Mouse (Mus musculus) activated CD4-positive, CD25-positive, alpha-beta regulatory T cell, adult 4 months (primary cell): ENCODE results near the gene Cstad. TPM values are rescaled to one million over a fixed set of nuclear protein-coding genes. Genes with fewer than 3 reads are reported as not detected.

Experiments
- ATAC-seq: one replicate; pipeline ENCODE4 v1.8.0; 2017
- polyA plus RNA-seq, 2 experiments: library from polyadenylated mRNA; unstranded; fragments of 100-300 nt; shearing (Covaris generic); gene quantifications; one replicate each; pipeline ENCODE4 v1.2.1; 2017

Gene Cstad
- polyA plus RNA-seq, 2 experiments from 2014 or later, result 1.2 to 2.0 TPM

DNA sequence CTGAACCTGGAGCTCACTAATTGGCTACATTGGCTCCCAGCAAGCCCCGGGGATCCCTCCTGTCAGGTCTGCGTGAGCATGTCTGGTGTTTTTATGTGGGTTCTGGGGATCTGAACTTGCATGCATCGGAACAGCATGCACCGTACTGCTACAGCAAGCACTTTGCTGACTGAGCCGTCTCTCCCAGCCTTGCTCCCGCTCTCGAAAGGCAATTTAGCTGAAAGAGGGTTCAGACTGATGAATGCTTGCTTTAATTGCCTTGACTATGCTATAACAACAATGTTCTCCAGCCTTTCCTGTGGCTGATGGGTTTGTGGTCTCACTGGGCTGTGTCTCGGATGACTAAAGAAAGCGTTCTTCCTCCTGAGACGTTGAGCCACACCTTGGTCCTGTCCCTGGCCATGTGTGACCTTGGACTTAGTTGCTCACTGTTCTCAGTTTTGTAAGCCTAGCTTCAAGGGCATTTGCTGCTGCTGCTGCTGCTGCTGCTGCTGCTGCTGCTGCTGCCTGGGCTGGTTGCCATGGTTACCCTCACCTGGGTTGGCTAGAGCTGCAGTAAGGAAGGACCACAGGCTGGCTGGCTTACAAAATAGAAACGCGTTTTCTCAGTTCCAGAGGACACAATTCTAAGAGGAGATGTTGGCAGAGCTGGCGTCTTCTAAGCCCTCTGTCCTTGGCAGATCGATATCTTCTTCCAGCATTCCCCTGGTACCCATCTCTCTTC lies 34.4 kb downstream of the Cstad start:
- ATAC-seq, result no peak

DNA sequence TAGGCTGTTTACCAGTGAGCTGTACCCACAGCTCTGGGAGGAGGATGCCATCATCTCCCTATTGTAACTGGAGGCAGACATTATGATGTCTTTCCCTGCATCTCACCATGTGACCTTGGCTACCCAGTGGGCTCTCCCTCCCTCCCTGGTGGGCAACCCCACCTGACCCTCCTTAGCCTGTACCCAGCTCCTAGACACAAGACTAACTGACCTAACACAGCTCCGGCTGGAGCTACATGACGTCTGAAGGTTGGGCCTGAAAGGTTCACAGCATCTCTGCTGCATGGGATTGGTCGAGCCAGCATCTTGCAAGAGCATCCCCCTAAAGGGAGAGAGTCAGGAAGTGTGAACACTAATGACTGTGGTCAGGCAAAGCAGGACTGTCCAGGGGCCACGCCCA lies 35.0 kb downstream of the Cstad start:
- ATAC-seq, result no peak

DNA sequence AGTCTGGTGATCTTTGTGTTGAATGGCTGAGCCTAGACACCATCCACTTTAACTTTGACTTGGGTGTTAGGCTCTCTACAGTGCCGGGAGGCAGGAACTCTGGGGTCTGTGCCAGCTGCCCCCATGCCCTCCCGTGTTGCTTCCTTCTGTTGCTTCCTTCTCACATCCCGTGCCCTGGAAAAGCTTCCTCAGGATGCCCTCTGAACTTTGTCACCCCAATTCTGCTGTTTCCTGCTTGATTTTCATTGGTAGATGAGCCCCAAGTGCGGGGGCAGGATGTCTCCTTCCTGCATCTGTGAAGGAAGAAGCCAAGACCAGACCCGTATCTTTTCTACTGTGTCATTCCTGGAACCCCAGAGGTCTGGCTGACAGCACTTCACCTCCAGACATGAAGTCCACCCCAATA lies 41.4 kb downstream of the Cstad start:
- ATAC-seq, result peak; percentile 82

GRCm38 (mm10) chr2:30637991-30638390 lies 43.2 kb downstream of the Cstad start:
- ATAC-seq, result no peak

DNA sequence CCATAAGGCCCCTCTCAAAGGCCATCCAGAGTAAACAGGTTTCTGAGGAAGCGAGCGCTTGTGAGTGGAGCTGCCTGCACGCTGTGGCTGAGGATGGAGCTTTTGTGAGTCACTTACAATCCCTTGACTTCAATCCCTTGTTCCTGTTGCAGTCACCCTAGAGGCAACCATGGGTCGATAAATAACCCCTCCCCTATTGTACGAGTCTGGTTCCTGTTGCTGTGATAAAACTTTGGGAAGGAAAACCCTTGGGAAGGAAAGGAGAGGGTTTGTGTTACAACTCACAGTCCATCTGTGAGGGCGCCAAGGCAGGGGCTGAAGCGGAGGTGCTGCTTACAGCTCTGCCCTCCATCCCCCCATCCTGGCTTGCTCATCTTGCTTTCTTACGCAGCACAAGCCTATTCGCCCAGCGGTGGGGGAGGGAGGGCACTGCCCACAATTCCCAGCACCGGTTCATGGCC lies 45.2 kb downstream of the Cstad start:
- ATAC-seq, result no peak

- no peak for ATAC-seq
Observed at GRCm38 (mm10) chr2:30642810-30643209, 48.0 kb downstream of the Cstad start.

DNA sequence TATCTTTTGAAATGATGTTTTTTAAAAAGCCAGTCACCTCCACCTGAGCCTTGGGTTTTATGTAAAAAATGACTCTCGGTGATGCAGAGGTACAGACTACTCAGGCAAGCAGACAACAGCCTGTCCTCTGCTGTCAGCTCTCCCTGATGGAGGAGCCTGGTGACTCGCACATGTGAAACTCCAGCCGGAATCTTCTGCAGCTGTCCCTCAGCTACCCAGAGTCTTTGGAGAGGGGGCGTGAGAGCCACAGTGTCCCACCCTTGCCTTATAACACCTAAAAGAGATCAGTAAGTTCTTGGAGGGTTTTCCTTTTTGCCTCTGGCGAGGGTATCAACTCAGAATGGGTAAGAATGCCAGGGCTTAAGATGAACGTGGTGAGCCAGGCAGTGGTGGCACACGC lies 48.6 kb downstream of the Cstad start:
- no peak for ATAC-seq

DNA sequence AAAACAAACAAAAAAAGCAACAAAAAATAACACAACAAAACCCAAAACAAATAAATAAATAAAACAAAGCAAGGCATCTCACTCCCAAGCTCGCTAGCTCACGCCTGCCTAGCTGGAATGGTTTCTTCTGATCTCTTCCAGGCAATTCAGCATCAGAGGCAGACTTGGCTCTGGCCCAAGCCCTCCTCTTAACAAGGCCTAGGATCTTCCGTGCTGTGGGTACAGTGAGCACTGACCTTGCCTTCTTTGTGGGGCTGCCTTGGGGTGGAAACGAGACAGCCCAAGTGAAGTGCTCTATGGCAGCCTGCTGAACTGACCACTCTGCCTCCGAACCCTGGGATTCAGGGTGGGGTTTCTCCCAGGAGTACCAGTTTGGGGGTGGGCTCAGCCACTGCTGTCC lies 52.0 kb downstream of the Cstad start:
- ATAC-seq, result no peak

DNA sequence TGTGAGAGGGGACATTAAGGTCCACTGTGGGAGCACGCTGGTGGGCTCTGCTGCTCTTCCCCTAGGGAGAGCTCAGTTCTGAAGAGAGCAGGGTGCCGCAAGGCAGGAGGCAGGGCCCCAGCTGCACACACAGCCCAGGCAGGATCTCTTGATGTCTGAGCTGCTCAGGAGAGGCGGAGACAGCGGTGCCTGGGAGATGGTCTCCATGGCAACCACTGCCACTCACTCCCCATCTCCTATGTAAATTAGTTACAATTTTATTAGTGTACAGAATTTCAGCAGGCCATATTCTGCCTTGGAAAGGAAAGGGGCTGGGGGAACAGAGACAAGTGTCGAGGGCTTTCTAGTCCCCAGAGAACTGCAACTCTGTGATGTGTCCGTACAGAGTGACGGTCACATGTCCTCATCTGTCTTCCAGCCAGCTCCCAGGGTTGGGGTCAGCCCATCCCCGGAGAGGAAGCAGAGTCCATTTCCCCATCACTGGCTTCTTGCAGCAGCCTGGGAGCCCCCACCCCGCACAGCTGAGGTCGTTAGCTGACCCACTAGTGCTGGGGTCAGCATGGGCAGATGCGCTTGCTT lies 52.6 kb downstream of the Cstad start:
- peak; percentile 69 for ATAC-seq

DNA sequence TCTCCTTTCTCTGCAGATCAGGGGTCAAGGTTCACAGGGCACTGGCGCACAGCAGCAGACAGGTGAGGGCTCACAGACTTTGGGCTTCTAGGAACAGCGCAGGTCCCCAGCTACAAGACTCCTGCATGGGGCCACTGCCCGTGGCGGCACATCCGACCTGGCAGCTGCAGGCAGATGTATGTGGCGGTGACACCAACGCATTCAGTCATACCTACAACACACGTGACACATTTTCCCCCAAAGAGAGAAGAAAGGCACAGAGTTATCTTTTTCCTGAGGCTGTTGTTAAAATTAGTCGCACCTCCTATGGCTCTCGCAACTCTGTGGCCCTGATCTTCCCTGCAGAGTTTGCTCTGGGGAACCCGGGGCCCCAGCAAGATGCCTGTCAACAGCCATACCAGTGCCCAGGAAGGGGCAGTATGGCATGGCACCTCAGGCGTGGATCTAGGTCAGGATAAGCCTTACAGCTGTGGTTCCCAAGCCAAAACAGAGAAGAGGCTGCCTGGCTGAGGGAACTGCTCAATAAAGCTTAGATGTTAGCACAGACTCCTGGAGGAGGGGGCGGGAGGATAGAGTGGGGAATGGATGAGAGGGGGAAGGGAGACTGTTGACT lies 53.1 kb downstream of the Cstad start:
- peak; percentile 32 for ATAC-seq

GRCm38 (mm10) chr2:30650249-30650648 lies 55.4 kb downstream of the Cstad start:
- ATAC-seq, result no peak

GRCm38 (mm10) chr2:30651831-30652230 lies 57.0 kb downstream of the Cstad start:
- ATAC-seq, result no peak

GRCm38 (mm10) chr2:30652581-30653037 lies 57.8 kb downstream of the Cstad start:
- no peak for ATAC-seq

GRCm38 (mm10) chr2:30653046-30653445 lies 58.2 kb downstream of the Cstad start:
- no peak for ATAC-seq

DNA sequence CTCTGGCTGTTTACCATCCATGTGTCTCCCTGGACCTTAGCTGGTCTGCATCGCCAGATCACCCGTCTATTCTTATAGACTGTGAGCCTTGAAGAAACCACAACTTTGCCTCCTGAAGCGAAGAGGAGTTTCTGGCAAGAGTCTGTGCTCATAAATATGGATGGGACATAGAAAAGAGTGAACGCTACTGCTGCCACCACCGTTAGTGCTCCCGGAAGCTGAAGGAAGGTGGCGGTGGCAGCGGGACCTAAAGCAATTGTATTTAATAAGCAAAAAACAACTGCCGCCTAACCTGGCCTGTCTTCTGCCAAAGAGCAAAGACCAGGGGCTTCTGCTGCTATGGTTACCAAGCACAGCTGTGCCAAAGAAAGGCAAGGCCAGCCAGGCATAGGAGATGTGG lies 59.3 kb downstream of the Cstad start:
- ATAC-seq, result no peak

- no peak for ATAC-seq
Observed at GRCm38 (mm10) chr2:30654582-30654981, 59.7 kb downstream of the Cstad start.

GRCm38 (mm10) chr2:30655746-30656145 lies 60.9 kb downstream of the Cstad start:
- ATAC-seq, result no peak

DNA sequence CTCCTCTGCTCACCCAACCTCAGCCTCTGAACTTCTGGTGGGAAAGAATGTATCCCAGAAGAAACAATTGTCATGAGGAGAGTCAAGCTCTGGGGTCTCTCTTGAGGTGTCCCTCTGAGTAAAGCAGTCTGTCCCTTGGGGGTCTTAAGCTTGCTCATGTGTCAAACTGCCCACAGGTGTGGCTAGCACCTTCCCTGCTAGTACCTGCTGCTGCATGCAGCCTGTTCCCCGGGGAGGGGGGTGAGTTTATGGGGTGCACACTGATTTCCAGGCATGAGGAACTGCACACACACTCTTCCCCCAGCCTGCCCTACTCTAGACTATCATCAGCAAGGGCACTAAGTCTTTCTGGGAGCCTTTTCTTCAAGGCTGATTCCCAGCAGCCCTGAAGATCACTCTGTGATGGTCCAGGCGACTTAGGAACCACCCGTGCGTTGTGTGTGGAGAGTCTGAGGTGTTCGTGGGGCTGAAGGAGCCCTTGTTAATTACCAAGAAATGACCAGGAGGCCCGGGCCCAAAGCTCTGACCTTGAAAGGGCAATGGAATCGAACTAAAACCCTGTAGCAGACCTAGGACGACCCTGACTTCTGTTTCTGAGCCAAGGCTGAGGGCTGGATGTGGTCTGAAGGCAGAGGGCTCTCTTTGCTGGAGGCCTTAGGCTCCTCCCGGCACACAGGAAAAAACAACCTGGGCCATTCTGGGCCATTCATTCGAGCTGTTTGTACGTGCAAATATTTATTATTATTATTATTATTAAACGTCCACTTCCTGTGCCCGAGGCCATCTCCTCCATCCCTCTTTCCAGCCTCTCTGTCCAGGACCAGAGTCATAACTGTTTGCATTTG lies 62.1 kb downstream of the Cstad start:
- no peak for ATAC-seq

DNA sequence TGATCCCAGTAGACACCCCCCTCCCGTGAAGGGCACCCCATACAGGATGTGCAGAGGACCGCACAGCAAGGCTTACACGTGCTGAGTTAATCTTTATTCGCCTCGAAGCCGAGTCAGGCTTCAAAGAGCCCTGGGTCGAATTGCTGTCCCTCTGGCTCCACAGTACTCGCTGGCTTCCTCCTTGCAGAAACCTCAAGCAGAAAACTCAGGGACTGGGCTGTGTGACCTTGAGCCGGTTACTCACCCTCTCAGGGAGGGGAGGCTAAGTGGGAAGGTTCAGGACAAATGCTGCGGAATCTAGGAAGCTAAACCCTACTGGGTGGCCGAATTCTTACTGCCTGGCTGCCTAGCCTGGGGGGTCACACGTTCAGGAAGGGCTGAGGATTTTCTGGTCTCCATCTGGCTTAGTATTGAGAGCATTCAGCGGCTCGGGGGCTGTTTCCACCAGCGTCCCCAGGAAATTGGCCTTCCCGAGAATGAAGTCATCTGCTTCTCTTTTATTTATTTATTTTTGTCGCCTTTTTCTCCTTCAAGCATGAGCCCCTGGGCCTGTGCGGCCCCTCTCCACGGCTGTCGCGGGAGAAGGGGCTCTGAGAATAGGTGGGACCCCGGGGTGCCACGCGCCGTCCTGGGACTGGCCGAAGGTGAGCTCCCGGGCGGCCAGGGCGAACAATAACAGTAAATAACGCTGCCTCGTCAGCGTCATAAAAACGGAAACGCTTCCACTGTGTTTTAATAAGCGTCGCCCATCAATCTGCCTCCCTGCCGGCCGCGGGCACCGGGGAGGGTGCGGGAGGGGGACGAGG lies 63.0 kb downstream of the Cstad start:
- ATAC-seq, result peak; percentile 59

GRCm38 (mm10) chr2:30658480-30658843 lies 63.6 kb downstream of the Cstad start:
- ATAC-seq, result peak; percentile 84
